Mouse (Mus musculus) megakaryocyte, embryonic 14.5 days (primary cell): ENCODE measurements around the gene Piezo1. TPM values are rescaled to one million over a fixed set of nuclear protein-coding genes. Genes with fewer than 3 reads are reported as not detected.
A peak's percentile ranks its signal among the peaks of the same experiment; 100 is the strongest.

Source experiments
- H3K27me3 ChIP-seq: replicated peaks from 2 replicates; pipeline ENCODE3; 2012; ENCODE audit warnings: inconsistent platforms
- H3K36me3 ChIP-seq: replicated peaks from 2 replicates; pipeline ENCODE3; 2012; ENCODE audit warnings: low read length, inconsistent platforms, mixed read lengths
- H3K4me1 ChIP-seq: 2 replicates; pipeline ENCODE4 v1.6.1; 2012; ENCODE audit warnings: inconsistent platforms
- H3K4me3 ChIP-seq: replicated peaks from 2 replicates; pipeline ENCODE3; 2012; ENCODE audit warnings: moderate library complexity, mild to moderate bottlenecking, inconsistent platforms
- H3K9me3 ChIP-seq: 2 replicates; pipeline ENCODE4 v1.6.1; 2012; ENCODE audit warnings: inconsistent platforms
- FLI1 ChIP-seq: IDR thresholded peaks from 2 replicates; pipeline ENCODE4 v1.6.1; 2012; ENCODE audit warnings: low read length, inconsistent platforms, mixed read lengths
- GATA1 ChIP-seq: IDR thresholded peaks from 3 replicates; pipeline ENCODE4 v1.6.1; 2012; ENCODE audit warnings: mixed read lengths, low read length, inconsistent platforms, borderline replicate concordance
- polyA plus RNA-seq: library from polyadenylated mRNA; stranded (reverse); fragments of >175 nt; gene quantifications from 2 replicates; pipeline ENCODE4 v1.2.3, GENCODE M21; 2012; ENCODE audit warnings: low replicate concordance; ENCODE audit not compliant: insufficient read depth

Gene Piezo1
- polyA plus RNA-seq, 1 experiment, result 25.0 TPM

DNA sequence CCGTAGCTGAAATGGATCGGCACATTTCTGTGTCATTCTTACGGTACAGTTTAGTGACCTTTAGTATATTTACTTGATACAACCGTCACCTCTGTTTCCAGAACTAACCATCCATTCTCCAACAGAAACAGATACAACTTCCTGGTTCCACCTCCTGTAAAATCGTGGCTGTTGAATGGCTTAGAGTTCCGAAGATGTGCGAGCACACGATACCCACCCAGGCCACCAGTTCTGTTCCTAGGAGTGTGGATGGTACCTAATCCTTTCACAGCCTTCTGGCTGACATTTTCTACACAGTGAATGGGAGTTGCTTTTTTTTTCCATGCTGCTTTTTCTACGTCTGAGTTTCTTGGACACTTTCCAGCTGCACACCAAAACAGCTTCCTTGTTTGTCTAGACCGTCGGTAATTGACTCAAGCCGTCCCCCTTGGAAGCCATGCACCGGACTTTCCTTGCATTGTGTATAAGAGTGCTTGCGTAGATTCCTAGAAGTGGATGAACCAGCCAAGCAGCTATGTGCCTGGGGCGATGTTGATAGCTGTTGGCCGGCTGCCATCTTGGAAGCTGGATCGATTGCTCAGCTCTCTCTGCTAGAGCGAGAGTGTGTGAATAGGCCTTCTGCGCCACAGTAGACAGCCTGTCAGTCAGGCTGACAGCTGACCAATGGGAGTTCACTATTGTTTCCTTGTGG lies 106.9 kb downstream of the Piezo1 start:
- Histone ChIP-seq H3K27me3 (peaks cover 22% of the 10 kb centered on the region), H3K4me3 (peak overlapping the region; percentile 96), H3K36me3 (peaks cover 29% of the 10 kb centered on the region), H3K9me3 (no peaks in the 10 kb centered on the region), H3K4me1 (peaks cover 68% of the 10 kb centered on the region)
- TF ChIP-seq FLI1, result no peak
- TF ChIP-seq GATA1, result no peak

- H3K36me3 ChIP-seq, result peaks cover 36% of the 10 kb centered on the region
- H3K27me3 ChIP-seq, result peaks cover 15% of the 10 kb centered on the region
- peaks cover 70% of the 10 kb centered on the region for H3K4me1 ChIP-seq
- no peak for TF ChIP-seq FLI1
- TF ChIP-seq GATA1, result no peak
- H3K4me3 ChIP-seq, result peak within 1 kb of the TSS; percentile 96
- H3K9me3 ChIP-seq, result no peaks in the 10 kb centered on the region
These were observed 107.7 kb downstream of the Piezo1 start, which contains the start of gene Mvd for GRCm38 (mm10) chr8:122443262-122444006. Gene Mvd, minus strand, starts transcription at chr8:122443422.

DNA sequence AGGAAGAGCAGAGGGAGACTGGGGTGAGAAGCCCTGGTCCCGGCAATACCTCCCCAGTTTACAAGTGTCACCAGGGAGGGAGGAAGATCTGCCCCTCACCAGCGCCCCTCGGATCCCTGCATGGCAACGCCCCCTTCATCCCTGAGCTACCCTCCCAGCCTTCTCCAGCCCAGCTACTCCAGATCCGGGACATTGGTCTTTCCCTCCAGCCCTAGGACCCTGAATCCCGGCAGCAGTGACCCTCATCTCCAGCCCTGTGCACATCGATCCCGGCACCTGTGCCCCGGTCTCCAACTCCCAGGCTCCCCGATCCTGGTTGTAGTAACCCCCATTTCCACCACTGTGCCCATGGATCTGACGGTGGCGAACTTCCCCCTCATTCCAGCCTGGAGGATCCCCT lies 108.3 kb downstream of the Piezo1 start:
- Histone ChIP-seq H3K36me3 (peaks cover 43% of the 10 kb centered on the region), H3K27me3 (peaks cover 12% of the 10 kb centered on the region), H3K4me3 (peak overlapping the region; percentile 96), H3K9me3 (no peaks in the 10 kb centered on the region), H3K4me1 (peaks cover 76% of the 10 kb centered on the region)
- TF ChIP-seq GATA1, result no peak
- no peak for TF ChIP-seq FLI1

DNA sequence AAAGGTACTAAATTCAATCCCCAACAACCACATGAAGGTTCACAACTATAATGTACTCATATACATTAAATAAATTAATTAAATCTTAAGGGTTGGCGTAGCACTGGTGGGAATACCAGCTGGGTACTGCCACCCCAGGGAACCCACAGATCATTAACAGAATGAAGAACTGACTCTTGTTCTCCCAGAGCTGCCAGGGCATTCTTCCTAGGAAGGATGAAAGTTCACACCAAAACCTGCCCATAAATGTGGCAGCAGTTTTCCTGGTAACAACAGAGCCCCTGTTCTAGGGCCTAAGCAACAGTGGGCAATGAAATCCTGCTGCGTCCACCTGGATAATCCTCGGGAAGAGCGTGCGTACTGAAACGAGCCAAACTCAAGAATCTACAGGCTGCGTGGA lies 108.8 kb downstream of the Piezo1 start:
- TF ChIP-seq FLI1, result no peak
- no peak for TF ChIP-seq GATA1
- Histone ChIP-seq H3K36me3 (peaks cover 47% of the 10 kb centered on the region), H3K4me1 (peaks cover 81% of the 10 kb centered on the region), H3K4me3 (peak overlapping the region; percentile 96), H3K9me3 (no peaks in the 10 kb centered on the region), H3K27me3 (peaks cover 10% of the 10 kb centered on the region)

DNA sequence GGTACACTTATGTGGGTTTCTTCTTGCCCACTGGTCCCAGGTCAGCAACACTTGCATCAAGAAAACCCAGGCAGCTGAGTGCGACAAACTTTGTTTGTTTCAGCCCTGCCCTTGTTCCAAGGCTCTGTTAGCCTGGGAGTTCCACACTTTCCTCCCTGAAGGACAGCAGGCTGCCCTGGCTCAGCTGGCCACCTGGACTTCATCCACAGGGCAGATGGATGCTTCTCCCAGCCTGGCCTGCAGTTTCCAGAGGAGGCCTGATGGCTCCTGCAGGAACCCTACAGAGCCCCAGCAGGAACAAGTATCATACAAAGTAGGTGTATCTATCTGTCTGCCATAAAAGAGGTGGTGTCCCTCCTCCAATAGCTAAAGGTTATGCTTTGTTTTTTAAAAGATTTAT lies 109.8 kb downstream of the Piezo1 start:
- H3K36me3 ChIP-seq, result peaks cover 57% of the 10 kb centered on the region
- peak overlapping the region; percentile 78 for H3K4me3 ChIP-seq
- peaks cover under 1% of the 10 kb centered on the region for H3K27me3 ChIP-seq
- peaks cover 85% of the 10 kb centered on the region for H3K4me1 ChIP-seq
- H3K9me3 ChIP-seq, result no peaks in the 10 kb centered on the region
- TF ChIP-seq FLI1, result no peak
- no peak for TF ChIP-seq GATA1

DNA sequence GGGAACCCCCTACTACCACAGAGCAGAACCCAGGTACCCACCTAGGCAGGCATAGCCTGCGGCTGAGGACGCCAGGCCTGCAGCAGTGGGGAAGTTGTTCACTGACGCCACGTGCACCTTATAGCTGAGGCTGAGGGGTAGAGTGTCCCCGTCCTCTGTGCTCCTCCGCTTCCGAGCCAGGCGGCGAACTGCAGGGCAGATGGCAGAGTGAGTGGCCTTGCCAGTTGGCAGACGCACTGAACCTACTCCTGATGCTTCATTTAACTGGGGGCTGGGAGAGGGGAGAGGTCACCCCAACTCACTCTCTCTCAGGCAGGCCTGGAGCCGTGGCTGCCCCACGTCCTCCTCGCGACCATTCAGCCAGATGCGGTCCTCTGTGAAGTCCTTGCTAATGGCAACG lies 111.8 kb downstream of the Piezo1 start:
- Histone ChIP-seq H3K36me3 (peaks cover 73% of the 10 kb centered on the region), H3K9me3 (no peaks in the 10 kb centered on the region), H3K27me3 (no peaks in the 10 kb centered on the region), H3K4me1 (peaks cover 81% of the 10 kb centered on the region), H3K4me3 (peak overlapping the region; percentile 64)
- no peak for TF ChIP-seq FLI1
- TF ChIP-seq GATA1, result no peak

DNA sequence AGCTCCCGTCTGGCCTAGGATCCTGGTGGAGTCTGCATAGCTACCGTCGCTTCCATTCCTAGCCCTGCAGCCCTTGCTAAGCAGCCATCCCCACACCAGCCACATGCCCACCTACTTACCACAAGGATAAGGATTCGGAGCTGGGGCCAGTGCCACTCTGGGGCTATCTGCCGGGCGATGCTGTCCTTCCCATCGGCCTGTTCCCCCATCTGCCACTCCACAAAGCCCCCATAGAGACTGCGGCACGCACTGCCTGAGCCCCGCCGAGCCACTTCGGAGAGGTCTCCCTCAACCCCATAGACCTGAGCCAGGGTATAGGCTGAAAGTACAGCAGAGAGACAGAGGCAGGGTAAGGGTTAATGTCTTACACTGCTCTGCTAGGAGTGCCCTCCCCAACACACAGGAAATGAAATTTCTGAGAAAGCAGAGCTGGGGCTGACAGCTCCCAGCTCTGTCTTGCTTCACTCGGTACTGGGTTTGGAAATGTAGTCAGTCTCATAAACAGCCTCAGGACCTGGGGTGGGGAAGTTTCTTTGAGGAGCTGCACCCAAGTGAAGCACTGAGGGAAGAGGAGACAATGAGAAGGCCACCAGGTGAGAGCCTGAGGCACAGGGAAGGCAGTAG lies 113.3 kb downstream of the Piezo1 start:
- TF ChIP-seq GATA1 (no peak), FLI1 (no peak)
- Histone ChIP-seq H3K4me1 (peaks cover 94% of the 10 kb centered on the region), H3K27me3 (no peaks in the 10 kb centered on the region), H3K36me3 (peaks cover 88% of the 10 kb centered on the region), H3K9me3 (no peaks in the 10 kb centered on the region), H3K4me3 (peak overlapping the region; percentile 84)

DNA sequence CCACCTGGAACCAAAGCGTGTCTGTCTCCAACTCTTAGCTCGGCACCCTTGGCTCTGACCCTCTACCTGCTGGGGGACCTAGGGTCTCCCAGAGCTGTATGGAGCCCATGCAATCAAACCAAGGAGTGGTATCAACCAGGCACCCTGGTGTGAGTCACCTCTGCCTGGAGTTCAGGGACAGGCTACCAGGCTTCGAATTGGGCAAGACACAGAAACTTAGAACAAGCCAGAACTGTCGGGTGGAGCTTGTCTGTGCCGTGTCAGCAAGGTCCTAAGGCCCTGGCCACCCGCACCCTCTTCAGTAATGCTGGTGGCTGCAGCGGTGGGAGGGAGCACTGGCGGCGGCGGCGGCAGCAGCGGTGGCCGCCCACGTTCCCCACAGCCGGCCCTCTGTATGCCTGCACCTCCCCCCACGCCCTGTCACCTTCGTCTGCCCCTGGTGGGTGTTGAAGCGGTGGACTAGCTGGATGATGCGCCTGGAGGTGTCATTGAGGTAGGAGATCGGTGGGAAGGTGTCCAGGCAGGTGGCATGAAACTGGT lies 114.5 kb downstream of the Piezo1 start:
- no peak for TF ChIP-seq FLI1
- no peak for TF ChIP-seq GATA1

GRCm38 (mm10) chr8:122436146-122436545 lies 115.0 kb downstream of the Piezo1 start:
- no peaks in the 10 kb centered on the region for H3K27me3 ChIP-seq
- peaks cover 94% of the 10 kb centered on the region for H3K36me3 ChIP-seq
- H3K4me3 ChIP-seq, result peak overlapping the region; percentile 47
- peaks cover 94% of the 10 kb centered on the region for H3K4me1 ChIP-seq
- H3K9me3 ChIP-seq, result no peaks in the 10 kb centered on the region
- TF ChIP-seq FLI1 (no peak), GATA1 (no peak)

More for the DNA sequence above, 114.5 kb downstream of the Piezo1 start:
- Histone ChIP-seq H3K9me3 (no peaks in the 10 kb centered on the region), H3K4me3 (peak overlapping the region; percentile 77), H3K27me3 (no peaks in the 10 kb centered on the region), H3K4me1 (peaks cover 94% of the 10 kb centered on the region), H3K36me3 (peaks cover 92% of the 10 kb centered on the region)
